9 mouse cellular contexts compared by ENCODE assay signal in the genomic region with DNA sequence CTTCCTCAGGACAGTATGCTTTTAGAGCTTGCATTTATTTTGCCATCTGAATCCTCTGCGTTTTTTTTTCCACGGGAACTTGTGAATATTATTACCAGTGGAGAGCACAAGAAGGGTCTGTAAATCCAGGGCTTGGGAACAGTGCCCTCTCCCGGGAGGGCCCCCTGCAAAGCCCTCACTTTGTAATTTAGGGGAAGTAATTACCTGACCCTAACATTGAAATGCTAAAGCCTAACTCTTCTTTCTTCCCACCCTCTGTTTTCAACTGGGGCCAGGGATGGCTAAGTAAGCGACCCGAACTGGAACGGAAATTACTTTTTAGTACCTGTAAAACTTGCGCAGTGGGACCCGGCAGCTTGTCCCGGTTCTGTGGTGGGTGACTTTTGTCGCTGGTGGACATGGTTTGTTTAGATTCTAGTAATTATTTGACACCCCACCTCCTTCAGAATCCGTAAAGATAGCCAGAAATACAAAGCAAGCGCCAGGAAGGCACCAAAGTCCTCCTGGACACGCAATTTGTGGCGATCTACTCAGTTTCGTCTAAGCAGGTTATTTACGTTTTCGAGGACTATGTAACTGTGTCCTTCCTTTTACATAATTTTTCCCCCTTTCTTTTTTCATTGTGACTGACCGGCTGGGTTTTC. TPM values are rescaled to one million over a fixed set of nuclear protein-coding genes. Genes with fewer than 3 reads are reported as not detected.
DNase-seq lines count a peak whose midpoint lies in the region; ATAC-seq and TF ChIP-seq lines count a peak whose summit lies in the region.
"Had no signal": no experiment of that assay in that cellular context is flagged by ENCODE, and none has a peak within 500 bp of the region (broad histone marks: within the 10 kb centered on the region; RNA-seq: fewer than 3 reads in every experiment).

No protein-coding gene starts in this region.

- H3K36me3 ChIP-seq in heart, embryonic 11.5 days (ENCODE audit: control insufficient read depth, insufficient read depth, low read length), result no peaks in the 10 kb centered on the region
- no peaks in the 10 kb centered on the region for H3K36me3 ChIP-seq in heart, adult 2 months (ENCODE audit: control insufficient read depth, insufficient read depth, low read length)
- H3K36me3 ChIP-seq in hindbrain, embryonic 15.5 days, result no peaks in the 10 kb centered on the region
- H3K36me3 ChIP-seq in midbrain, embryonic 15.5 days (replicated peaks), result no peaks in the 10 kb centered on the region

- intact Hi-C loops in heart, adult 2 months (cut with DNase I), result no loop called here

- H3K27ac ChIP-seq in heart, embryonic 11.5 days (ENCODE audit: low read depth, low read length), result no peak overlapping the region
- no peak overlapping the region for H3K27ac ChIP-seq in heart, adult 2 months
- H3K27ac ChIP-seq in hindbrain, embryonic 15.5 days (replicated peaks), result peak overlapping the region; percentile 61
- H3K27ac ChIP-seq in midbrain, embryonic 15.5 days, result no peak overlapping the region

- H3K9me3 ChIP-seq in heart, embryonic 11.5 days (replicated peaks; ENCODE audit: control insufficient read depth, low read length), result no peaks in the 10 kb centered on the region
- no peaks in the 10 kb centered on the region for H3K9me3 ChIP-seq in hindbrain, embryonic 15.5 days
- no peaks in the 10 kb centered on the region for H3K9me3 ChIP-seq in midbrain, embryonic 15.5 days

- ATAC-seq in heart, embryonic 11.5 days (replicated peaks; ENCODE audit: insufficient number of reproducible peaks, low FRiP score, low TSS enrichment), result no peak
- no peak for ATAC-seq in hindbrain, embryonic 15.5 days (ENCODE audit: low FRiP score, low read depth)
- ATAC-seq in midbrain, embryonic 15.5 days (replicated peaks), result no peak
- ATAC-seq in activated CD4-positive, CD25-positive, alpha-beta regulatory T cell, adult 4 months, result no peak
- ATAC-seq: CD4-positive, CD25-positive, alpha-beta regulatory T cell, adult 4 months had no signal

- TF ChIP-seq POLR2A in heart, adult 2 months (IDR thresholded peaks at IDR 0.05; ENCODE audit: insufficient read depth, low read depth, low read length), result no peak

- H3K4me2 ChIP-seq in heart, embryonic 11.5 days, result peak overlapping the region; percentile 81
- H3K4me2 ChIP-seq in hindbrain, embryonic 15.5 days, result peak overlapping the region; percentile 59
- H3K4me2 ChIP-seq in midbrain, embryonic 15.5 days, result peak overlapping the region; percentile 63

- no peak for TF ChIP-seq EP300 in heart, adult 2 months (IDR thresholded peaks at IDR 0.05; ENCODE audit: insufficient read depth, low read depth, low read length)

- no peaks in the 10 kb centered on the region for H3K79me2 ChIP-seq in heart, adult 2 months (replicated peaks; ENCODE audit: control insufficient read depth, insufficient read depth, low read length)

- no peak for DNase-seq in heart, adult 2 months
- peak; percentile 54 for DNase-seq in embryo, embryonic 11 days
- no peak for DNase-seq in adrenal gland, postnatal 10 days
- no peak for DNase-seq in cerebellum, adult 9-10 months

- H3K4me1 ChIP-seq in heart, embryonic 11.5 days (ENCODE audit: control insufficient read depth, insufficient read depth, low read length), result peaks cover 8% of the 10 kb centered on the region; the same call in 1 of the 2 replicates
- H3K4me1 ChIP-seq in heart, adult 2 months (ENCODE audit: control insufficient read depth, insufficient read depth, low read length), result no peaks in the 10 kb centered on the region
- H3K4me1 ChIP-seq in hindbrain, embryonic 15.5 days (replicated peaks), result peaks cover 14% of the 10 kb centered on the region
- H3K4me1 ChIP-seq in midbrain, embryonic 15.5 days, result peaks cover 20% of the 10 kb centered on the region

- peaks cover 50% of the 10 kb centered on the region for H3K27me3 ChIP-seq in heart, embryonic 11.5 days (ENCODE audit: control insufficient read depth, insufficient read depth, low read length)
- peaks cover 5% of the 10 kb centered on the region for H3K27me3 ChIP-seq in heart, adult 2 months (ENCODE audit: control insufficient read depth, insufficient read depth, low read length)
- peaks cover 67% of the 10 kb centered on the region for H3K27me3 ChIP-seq in hindbrain, embryonic 15.5 days
- H3K27me3 ChIP-seq in midbrain, embryonic 15.5 days (replicated peaks), result peaks cover 82% of the 10 kb centered on the region

- peak overlapping the region; percentile 42 for H3K4me3 ChIP-seq in heart, embryonic 11.5 days (ENCODE audit: low read depth, low read length)
- no peak overlapping the region for H3K4me3 ChIP-seq in heart, adult 2 months
- peak overlapping the region; percentile 30 for H3K4me3 ChIP-seq in hindbrain, embryonic 15.5 days
- H3K4me3 ChIP-seq in midbrain, embryonic 15.5 days, result peak overlapping the region; percentile 31

- WGBS in heart, embryonic 11.5 days (ENCODE audit: insufficient replicate concordance), result 2% methylated on average over 18 of the region's 18 CpGs
- WGBS in heart, adult 2 months, result 6% methylated on average over 18 of the region's 18 CpGs
- 2% methylated on average over 18 of the region's 18 CpGs for WGBS in hindbrain, embryonic 15.5 days
- 2% methylated on average over 18 of the region's 18 CpGs for WGBS in midbrain, embryonic 15.5 days

- TF ChIP-seq CTCF in heart, adult 2 months (IDR thresholded peaks at IDR 0.05), result no peak

- peak overlapping the region; percentile 47; the same call in 1 of the 2 replicates for H3K9ac ChIP-seq in heart, embryonic 11.5 days (ENCODE audit: low read depth, low read length)
- no peak overlapping the region for H3K9ac ChIP-seq in heart, adult 2 months (ENCODE audit: low read depth, low read length)
- peak overlapping the region; percentile 11; the same call in 1 of the 2 replicates for H3K9ac ChIP-seq in hindbrain, embryonic 15.5 days
- peak overlapping the region; percentile 37; the same call in 1 of the 2 replicates for H3K9ac ChIP-seq in midbrain, embryonic 15.5 days

RNA-seq across cellular contexts. Expression of gene Gm5089, which starts 44.9 kb away (rescaled TPM):
- not detected in 2 replicates for polyA plus RNA-seq in heart, embryonic 11.5 days (2014; fragmentation: Nextera tagmentation; extraction: Ambion mirVana)
- not detected for total RNA-seq in heart, adult 2 months (2021)
- polyA plus RNA-seq in heart, adult 2 months (2012; rRNA removed), result not detected in 2 replicates
- 2.4 and 2.7 TPM in 2 replicates for polyA plus RNA-seq in hindbrain, embryonic 15.5 days (2015; fragmentation: Nextera tagmentation; extraction: Ambion mirVana)
- 0.91 and 1.1 TPM in 2 replicates for polyA plus RNA-seq in midbrain, embryonic 15.5 days (2015; fragmentation: Nextera tagmentation; extraction: Ambion mirVana)
- not detected for polyA plus RNA-seq in activated CD4-positive, CD25-positive, alpha-beta regulatory T cell, adult 4 months (2017; shearing (Covaris generic))
- not detected for total RNA-seq in adrenal gland, postnatal 10 days (2021)
- polyA plus RNA-seq: CD4-positive, CD25-positive, alpha-beta regulatory T cell, adult 4 months had no signal

RNA-seq across cellular contexts. Expression of gene Zic5, which starts 59.5 kb away (rescaled TPM):
- polyA plus RNA-seq in heart, embryonic 11.5 days (2014; fragmentation: Nextera tagmentation; extraction: Ambion mirVana), result 0.16 TPM in 1 of 2 replicates, not detected in the other
- total RNA-seq in heart, adult 2 months (2021), result not detected
- polyA plus RNA-seq in heart, adult 2 months (2012; rRNA removed), result not detected in 2 replicates
- polyA plus RNA-seq in hindbrain, embryonic 15.5 days (2015; fragmentation: Nextera tagmentation; extraction: Ambion mirVana), result 13.8 and 17.9 TPM in 2 replicates
- 13.0 and 14.0 TPM in 2 replicates for polyA plus RNA-seq in midbrain, embryonic 15.5 days (2015; fragmentation: Nextera tagmentation; extraction: Ambion mirVana)
- under 1 TPM in 1 of 2 experiments, not detected in 1; 0.12 TPM for polyA plus RNA-seq in activated CD4-positive, CD25-positive, alpha-beta regulatory T cell, adult 4 months (2017; shearing (Covaris generic))
- not detected for total RNA-seq in adrenal gland, postnatal 10 days (2021)
- polyA plus RNA-seq: CD4-positive, CD25-positive, alpha-beta regulatory T cell, adult 4 months had no signal

Comparison
In these comparisons a context has a peak if more than half of its experiments do, and no peak if none do; other contexts are left out.
1. RNA of gene Zic5, which starts 59.5 kb away (polyA plus RNA-seq): 13.8 to 17.9 TPM in hindbrain, embryonic 15.5 days and 13.0 to 14.0 TPM in midbrain, embryonic 15.5 days; 0.16 TPM in heart, embryonic 11.5 days, 0.12 TPM in activated CD4-positive, CD25-positive, alpha-beta regulatory T cell, adult 4 months and not detected in heart, adult 2 months; every median in the first group is over 10 times any median in the second.
2. Peak in every context shown above with its lines, with median percentiles within 50 percentile points of each other: H3K4me2 ChIP-seq.